Mouse (Mus musculus) lung, embryonic 16.5 days (tissue): ENCODE data around the gene Fbxo2. TPM values are rescaled to one million over a fixed set of nuclear protein-coding genes. Genes with fewer than 3 reads are reported as not detected.

ENCODE experiments used
- ATAC-seq: fragments of 200-750 bp; cut with Nextera tagmentation; 2 replicates; pipeline ENCODE4 v1.8.0; 2017; ENCODE audit warnings: low read depth, mild to moderate bottlenecking, moderate library complexity
- H3K27ac ChIP-seq: fragments of 300-500 bp; sonication (generic); 2 replicates; pipeline ENCODE4 v1.5.1; 2014; ENCODE audit warnings: mild to moderate bottlenecking, control low read depth, low read length
- H3K27me3 ChIP-seq: fragments of 300-500 bp; sonication (generic); 2 replicates; pipeline ENCODE4 v1.6.1; 2014; ENCODE audit warnings: low read depth, low read length, mixed read lengths; ENCODE audit not compliant: control insufficient read depth, insufficient read depth
- H3K36me3 ChIP-seq: fragments of 300-500 bp; sonication (generic); 2 replicates; pipeline ENCODE4 v1.6.1; 2014; ENCODE audit warnings: low read length; ENCODE audit not compliant: control insufficient read depth, insufficient read depth
- H3K4me1 ChIP-seq: fragments of 300-500 bp; sonication (generic); replicated peaks from 2 replicates; pipeline ENCODE4 v1.6.1; 2014; ENCODE audit warnings: low read length, mixed read lengths; ENCODE audit not compliant: control insufficient read depth, insufficient read depth
- H3K4me2 ChIP-seq: fragments of 300-500 bp; sonication (generic); 2 replicates; pipeline ENCODE4 v1.6.1; 2014; ENCODE audit warnings: low read depth, low read length, control low read depth
- H3K4me3 ChIP-seq: fragments of 300-500 bp; sonication (generic); 2 replicates; pipeline ENCODE4 v1.5.1; 2014; ENCODE audit warnings: mild to moderate bottlenecking, low read length, control low read depth
- H3K9ac ChIP-seq: fragments of 300-500 bp; sonication (generic); 2 replicates; pipeline ENCODE4 v1.6.1; 2014; ENCODE audit warnings: low read length, control low read depth
- H3K9me3 ChIP-seq: fragments of 300-500 bp; sonication (generic); 2 replicates; pipeline ENCODE4 v1.6.1; 2016; ENCODE audit warnings: low read length; ENCODE audit not compliant: control insufficient read depth
- WGBS: fragments of 180-500 bp; shearing (Covaris S2); extraction: QIAGEN DNeasy Blood & Tissue Kit; methylation state at CpG from one replicate; pipeline ENCODE4 v1.1.7; 2014; 5-methylcytosine and 5-hydroxymethylcytosine counted together
- polyA plus RNA-seq: library from polyadenylated mRNA; unstranded; fragments of >200 nt; fragmentation: Nextera tagmentation; extraction: Ambion mirVana; gene quantifications from 2 replicates; pipeline ENCODE4 v1.2.1, GENCODE M21; 2015

Gene Fbxo2
- polyA plus RNA-seq, 1 experiment from 2014 or later, result 0.50 TPM

DNA sequence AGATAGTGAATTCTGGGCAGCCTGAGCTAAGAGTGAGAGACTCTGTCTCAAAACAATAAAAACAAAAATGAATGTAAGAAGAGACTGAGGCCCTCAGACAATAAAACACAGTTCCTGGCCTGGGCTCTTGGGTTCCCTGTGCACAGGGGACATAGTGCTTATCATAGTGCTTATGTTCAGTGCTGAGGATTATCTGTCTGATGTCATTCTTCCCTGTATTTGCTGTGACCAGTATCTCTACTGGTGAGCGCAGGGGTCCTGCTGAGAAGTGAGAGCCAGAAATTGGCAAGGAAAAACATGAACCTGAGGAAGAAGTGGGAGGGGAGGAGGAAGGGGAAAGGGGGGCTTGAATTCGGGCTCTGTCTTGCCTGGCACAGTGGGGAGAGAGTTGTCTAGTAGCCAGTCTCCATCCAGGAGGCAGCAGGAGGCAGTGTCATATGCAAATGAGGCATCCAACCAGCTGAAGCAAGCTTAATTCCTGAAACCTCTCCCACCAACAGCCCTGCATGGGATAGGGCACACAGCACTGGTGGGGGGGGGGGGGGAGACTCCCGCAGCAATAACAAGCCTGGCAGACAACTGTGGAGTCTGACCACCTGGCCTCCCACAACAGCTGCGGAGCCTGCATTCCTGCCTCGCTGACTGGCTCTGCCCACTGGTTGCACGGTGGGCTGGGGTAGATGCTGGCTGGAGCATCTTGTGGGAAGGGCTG lies 38.3 kb upstream of the Fbxo2 start:
- H3K36me3 ChIP-seq, result no peaks in the 10 kb centered on the region
- H3K4me1 ChIP-seq, result no peaks in the 10 kb centered on the region
- no peak overlapping the region for H3K4me2 ChIP-seq
- no peak for ATAC-seq
- no peak overlapping the region for H3K4me3 ChIP-seq
- H3K9ac ChIP-seq, result no peak overlapping the region
- no peaks in the 10 kb centered on the region for H3K9me3 ChIP-seq
- no peaks in the 10 kb centered on the region; the same call in 1 of the 2 replicates for H3K27me3 ChIP-seq
- H3K27ac ChIP-seq, result no peak overlapping the region
- WGBS, result 18% methylated on average over 6 of the region's 6 CpGs

DNA sequence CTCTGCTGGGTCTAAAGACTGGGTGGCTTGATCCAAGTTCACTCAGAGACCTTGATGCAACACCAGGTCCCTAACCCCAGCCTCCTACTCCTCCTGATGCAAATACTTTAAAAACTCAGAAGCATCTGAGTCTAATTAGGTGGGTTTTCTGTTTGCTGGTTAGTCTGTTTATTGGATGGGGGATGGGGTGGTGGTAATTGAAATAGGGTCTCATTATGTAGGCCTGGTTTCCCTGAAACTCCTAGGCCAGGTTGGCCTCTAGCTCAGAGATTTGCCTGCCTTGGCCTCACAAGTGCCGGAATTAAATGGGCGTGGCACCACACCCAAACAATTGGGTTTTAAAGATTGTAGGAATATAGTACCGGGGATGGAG lies 37.7 kb upstream of the Fbxo2 start:
- H3K4me2 ChIP-seq, result no peak overlapping the region
- ATAC-seq, result no peak
- WGBS, result 72% methylated on average over 3 of the region's 3 CpGs
- H3K27me3 ChIP-seq, result peaks cover 2% of the 10 kb centered on the region; the same call in 1 of the 2 replicates
- H3K9ac ChIP-seq, result no peak overlapping the region
- no peaks in the 10 kb centered on the region for H3K4me1 ChIP-seq
- H3K36me3 ChIP-seq, result no peaks in the 10 kb centered on the region
- H3K9me3 ChIP-seq, result no peaks in the 10 kb centered on the region
- H3K4me3 ChIP-seq, result no peak overlapping the region
- no peak overlapping the region for H3K27ac ChIP-seq

DNA sequence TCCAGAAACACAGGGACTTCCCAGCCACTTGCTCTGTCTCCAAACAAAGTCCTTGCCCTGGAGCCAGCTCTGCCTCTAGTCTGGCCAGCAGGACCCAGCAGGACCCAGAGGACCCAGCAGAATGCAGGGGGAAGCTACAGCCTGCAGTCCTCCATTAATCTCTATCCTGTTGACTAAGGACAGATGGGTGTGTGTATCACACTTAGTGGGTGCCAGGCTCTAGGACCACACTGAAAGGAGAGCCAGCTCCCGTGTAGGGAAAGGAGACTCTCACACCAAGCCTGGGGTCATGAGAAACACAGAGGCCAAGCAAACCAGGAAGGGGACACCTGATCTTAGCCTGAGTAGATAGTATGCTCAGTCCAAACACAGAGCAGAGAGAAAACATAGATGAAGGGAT lies 32.2 kb upstream of the Fbxo2 start:
- no peaks in the 10 kb centered on the region for H3K9me3 ChIP-seq
- H3K4me1 ChIP-seq, result peaks cover 12% of the 10 kb centered on the region
- H3K9ac ChIP-seq, result no peak overlapping the region
- no peak overlapping the region for H3K27ac ChIP-seq
- 59% methylated on average over 1 of the region's 1 CpGs for WGBS
- ATAC-seq, result no peak
- H3K4me2 ChIP-seq, result no peak overlapping the region
- peaks cover 36% of the 10 kb centered on the region for H3K27me3 ChIP-seq
- no peaks in the 10 kb centered on the region for H3K36me3 ChIP-seq
- H3K4me3 ChIP-seq, result no peak overlapping the region

- Histone ChIP-seq H3K9ac (no peak overlapping the region), H3K4me2 (no peak overlapping the region), H3K9me3 (no peaks in the 10 kb centered on the region), H3K4me1 (peaks cover 12% of the 10 kb centered on the region), H3K27me3 (peaks cover 36% of the 10 kb centered on the region), H3K27ac (no peak overlapping the region), H3K36me3 (no peaks in the 10 kb centered on the region), H3K4me3 (no peak overlapping the region)
- 52% methylated on average over 2 of the region's 2 CpGs for WGBS
- ATAC-seq, result no peak
Measured at GRCm38 (mm10) chr4:148128672-148129071, 31.7 kb upstream of the Fbxo2 start.

DNA sequence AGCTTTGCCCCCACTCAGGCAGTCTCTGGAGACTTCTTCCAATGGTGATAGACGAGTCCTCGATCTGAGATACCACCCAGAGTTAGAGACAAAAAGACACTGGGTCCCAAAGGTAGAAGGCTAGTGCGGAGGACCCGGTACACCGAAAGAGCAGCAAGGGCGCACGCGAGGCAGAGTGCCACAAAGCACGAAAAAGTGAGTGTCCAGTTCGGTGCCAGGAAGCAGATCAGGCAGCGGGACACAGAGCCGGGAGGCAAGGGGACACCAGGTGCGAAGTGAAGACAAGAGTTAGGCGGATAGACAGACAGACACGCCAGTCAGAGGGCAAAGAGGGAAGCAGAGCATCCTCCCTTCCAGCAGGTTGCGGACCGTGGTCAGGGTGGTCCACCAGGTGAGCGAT lies 30.3 kb upstream of the Fbxo2 start, which contains the start of gene Mad2l2:
TSS of gene Mad2l2 (plus strand) at position 252 of the 400 bp plus-strand sequence.
- WGBS, result 1% methylated on average over 18 of the region's 18 CpGs
- no peak for ATAC-seq
- Histone ChIP-seq H3K27me3 (peaks cover 36% of the 10 kb centered on the region), H3K4me1 (peaks cover 12% of the 10 kb centered on the region), H3K4me3 (peak within 1 kb of the TSS; percentile 71), H3K9me3 (no peaks in the 10 kb centered on the region), H3K27ac (no peak within 1 kb of the TSS), H3K36me3 (no peaks in the 10 kb centered on the region), H3K9ac (peak within 1 kb of the TSS; percentile 79), H3K4me2 (peak within 1 kb of the TSS; percentile 98)

DNA sequence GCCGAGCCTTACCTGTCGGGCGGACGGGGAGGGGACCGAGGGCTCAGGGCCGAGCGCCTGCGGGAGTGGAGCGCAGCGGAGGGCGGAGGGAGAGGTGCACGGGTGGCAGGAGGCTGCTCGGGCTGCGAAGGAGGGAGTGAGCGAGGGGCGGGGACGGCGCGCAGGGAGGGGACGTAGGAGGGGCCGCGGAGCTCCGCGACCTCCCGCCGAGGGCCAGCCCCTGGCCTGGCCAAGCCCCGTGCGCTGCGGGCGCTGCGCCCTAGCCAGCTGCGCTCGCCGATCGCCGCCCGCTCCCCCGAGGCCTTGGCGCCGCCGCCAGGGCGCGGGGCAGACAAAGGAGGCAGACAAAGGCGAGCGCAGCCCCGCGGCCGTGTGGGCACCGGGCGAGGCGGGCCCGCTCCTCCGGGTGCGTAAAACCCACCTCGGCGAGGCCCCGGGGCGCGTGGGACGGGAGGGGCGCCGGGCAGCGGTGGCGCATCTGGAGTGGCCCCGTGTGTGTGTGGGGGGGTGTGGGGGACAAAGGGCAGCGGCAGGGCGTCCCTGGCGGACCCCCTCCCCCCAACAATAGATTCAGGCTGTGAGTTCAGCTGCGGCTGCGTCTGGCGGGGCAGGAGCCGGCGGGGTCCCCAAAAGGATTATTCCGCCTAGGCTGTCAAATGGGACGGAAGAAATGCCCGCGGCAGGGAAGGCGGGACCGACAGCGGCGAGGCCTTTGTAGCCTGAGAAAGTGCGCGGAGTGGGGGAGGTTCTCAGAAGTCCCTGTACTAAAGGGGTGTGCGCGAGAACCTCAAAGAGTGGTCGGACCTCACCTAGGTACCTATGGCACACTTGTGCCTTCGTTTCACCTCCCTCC lies 29.6 kb upstream of the Fbxo2 start, which contains the start of gene Draxin:
TSS of gene Draxin (minus strand) at position 138 of the 853 bp plus-strand sequence.
- Histone ChIP-seq H3K4me2 (peak within 1 kb of the TSS; percentile 98), H3K36me3 (no peaks in the 10 kb centered on the region), H3K27me3 (peaks cover 36% of the 10 kb centered on the region), H3K27ac (no peak within 1 kb of the TSS), H3K9me3 (no peaks in the 10 kb centered on the region), H3K4me3 (peak within 1 kb of the TSS; percentile 71), H3K9ac (peak within 1 kb of the TSS; percentile 79), H3K4me1 (peaks cover 12% of the 10 kb centered on the region)
- WGBS, result under 1% methylated on average over 71 of the region's 87 CpGs
- ATAC-seq, result peak; percentile 96

DNA sequence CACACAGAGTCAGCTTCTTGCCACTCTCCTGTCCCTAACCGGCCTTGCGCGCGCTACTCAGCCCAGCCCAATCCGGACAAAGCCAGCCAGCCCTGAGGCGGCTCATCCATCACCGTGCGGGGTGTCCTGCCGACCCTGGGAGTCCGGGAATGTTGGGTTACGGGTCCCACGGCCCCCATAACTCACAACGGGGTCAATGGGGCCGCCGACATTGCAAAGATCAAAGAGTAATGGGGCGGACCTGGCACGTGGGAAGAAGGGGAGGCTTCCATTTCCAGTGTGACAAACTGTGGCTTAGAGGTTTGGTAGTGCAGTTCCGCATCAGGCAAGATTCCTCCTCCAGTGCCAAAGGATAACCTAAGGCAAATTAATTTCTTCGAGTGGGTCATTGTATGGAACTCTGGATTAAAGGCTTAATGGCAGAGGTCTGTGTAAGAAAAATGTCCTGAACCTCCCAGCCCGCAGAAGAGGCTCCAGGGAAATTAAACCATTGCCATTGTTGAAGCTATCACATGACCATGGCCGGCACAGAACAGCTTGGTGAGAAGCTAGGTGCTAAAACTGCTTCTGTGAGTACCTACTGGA lies 28.8 kb upstream of the Fbxo2 start:
- H3K4me2 ChIP-seq, result peak overlapping the region; percentile 98
- H3K36me3 ChIP-seq, result no peaks in the 10 kb centered on the region
- H3K9ac ChIP-seq, result peak overlapping the region; percentile 51
- ATAC-seq, result no peak
- peak overlapping the region; percentile 71 for H3K4me3 ChIP-seq
- WGBS, result 2% methylated on average over 21 of the region's 21 CpGs
- H3K9me3 ChIP-seq, result no peaks in the 10 kb centered on the region
- H3K27me3 ChIP-seq, result peaks cover 36% of the 10 kb centered on the region
- H3K27ac ChIP-seq, result no peak overlapping the region
- peaks cover 12% of the 10 kb centered on the region for H3K4me1 ChIP-seq

DNA sequence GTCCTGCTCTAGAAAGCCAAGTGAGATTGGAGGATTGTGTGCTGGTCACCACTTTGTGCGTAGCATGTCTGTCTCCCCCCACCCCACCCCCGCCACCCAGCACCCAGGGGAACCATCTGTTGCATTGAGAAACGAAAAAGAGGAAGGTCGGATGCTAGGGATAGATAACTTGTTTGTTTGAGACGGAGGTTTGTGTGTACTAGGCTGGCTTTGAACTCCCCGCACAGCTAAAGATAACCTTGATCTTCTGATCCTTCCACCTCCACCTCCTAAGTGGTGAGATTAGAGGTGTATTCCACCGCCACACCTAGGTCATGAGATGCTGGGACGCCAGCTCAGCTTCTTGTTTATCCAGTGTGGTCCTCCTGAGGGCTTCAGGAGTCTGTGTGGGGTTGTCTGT lies 25.4 kb upstream of the Fbxo2 start:
- WGBS, result 61% methylated on average over 8 of the region's 8 CpGs
- H3K27me3 ChIP-seq, result peaks cover 21% of the 10 kb centered on the region
- no peak overlapping the region for H3K4me3 ChIP-seq
- no peak for ATAC-seq
- H3K36me3 ChIP-seq, result no peaks in the 10 kb centered on the region
- H3K4me1 ChIP-seq, result peaks cover 11% of the 10 kb centered on the region
- no peak overlapping the region for H3K27ac ChIP-seq
- no peak overlapping the region for H3K9ac ChIP-seq
- H3K9me3 ChIP-seq, result no peaks in the 10 kb centered on the region
- no peak overlapping the region for H3K4me2 ChIP-seq

DNA sequence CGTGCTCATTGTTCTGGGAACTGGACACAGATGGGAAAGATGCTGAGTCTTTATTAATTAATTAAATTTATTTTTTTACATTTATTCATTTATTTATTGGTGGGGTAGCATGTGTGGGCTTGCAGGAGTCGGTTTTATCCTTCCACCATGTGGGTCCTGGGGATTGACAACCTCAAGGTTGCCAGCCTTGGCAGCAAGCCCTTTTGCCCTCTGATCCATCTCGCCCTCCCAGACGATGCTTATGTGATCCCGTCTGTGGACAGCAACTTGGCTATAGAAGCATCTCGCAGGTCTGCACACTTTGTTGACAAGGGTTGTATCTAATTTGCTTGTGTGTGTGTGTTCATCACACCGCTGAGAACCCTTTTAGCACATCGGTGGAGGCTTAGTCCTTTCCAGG lies 22.9 kb upstream of the Fbxo2 start:
- no peaks in the 10 kb centered on the region for H3K9me3 ChIP-seq
- ATAC-seq, result no peak

More for the DNA sequence above, 22.9 kb upstream of the Fbxo2 start:
- Histone ChIP-seq H3K4me3 (no peak overlapping the region), H3K9ac (no peak overlapping the region), H3K36me3 (no peaks in the 10 kb centered on the region), H3K27ac (no peak overlapping the region), H3K4me1 (no peaks in the 10 kb centered on the region), H3K4me2 (no peak overlapping the region), H3K27me3 (no peaks in the 10 kb centered on the region)
- 67% methylated on average over 8 of the region's 8 CpGs for WGBS
